Mouse (Mus musculus) layer of hippocampus, adult 2 months (tissue): ENCODE data around the gene Ctnna2. TPM values are rescaled to one million over a fixed set of nuclear protein-coding genes. Genes with fewer than 3 reads are reported as not detected.

Source experiments
- DNase-seq, 2 experiments: peaks; one replicate each; pipeline ENCODE4 v3.0.0; 2022; ENCODE audit warnings: low spot score in 2 of 2
- H3K27ac ChIP-seq: fragments of 200-600 bp; 2 replicates; pipeline ENCODE4 v1.8.1; 2022
- H3K4me3 ChIP-seq: fragments of 200-600 bp; 2 replicates; pipeline ENCODE4 v1.8.1; 2022; ENCODE audit warnings: mild to moderate bottlenecking
- CTCF ChIP-seq: fragments of 200-600 bp; conservative IDR thresholded peaks from 2 replicates; pipeline ENCODE4 v1.8.1; 2022; ENCODE audit warnings: antibody characterized with exemption, mild to moderate bottlenecking, moderate library complexity
- total RNA-seq, 2 experiments: library from RNA; stranded (reverse); gene quantifications; 2 replicates each; pipeline ENCODE4 v1.2.3; 2021

Ctnna2 gene
- total RNA-seq, 2 experiments from 2014 or later = 91.4 to 91.7 TPM

- DNase-seq = no peak
- no peak for TF ChIP-seq CTCF
- no peak overlapping the region for H3K4me3 ChIP-seq
- H3K27ac ChIP-seq = no peak overlapping the region
These were observed 1005.2 kb downstream of the Ctnna2 start for GRCm38 (mm10) chr6:76974297-76974696.

- Histone ChIP-seq H3K27ac (peak overlapping the region; percentile 28; the same call in 1 of the 2 replicates), H3K4me3 (no peak overlapping the region)
- TF ChIP-seq CTCF = no peak
- no peak for DNase-seq
These were observed 1014.5 kb downstream of the Ctnna2 start for GRCm38 (mm10) chr6:76964998-76965432.

GRCm38 (mm10) chr6:76908086-76908485, 1071.4 kb downstream of the Ctnna2 start:
- no peak overlapping the region for H3K27ac ChIP-seq
- no peak overlapping the region for H3K4me3 ChIP-seq
- no peak for TF ChIP-seq CTCF
- DNase-seq = no peak

GRCm38 (mm10) chr6:76897156-76897555, 1082.3 kb downstream of the Ctnna2 start:
- TF ChIP-seq CTCF = no peak
- no peak for DNase-seq
- H3K4me3 ChIP-seq = no peak overlapping the region

More at GRCm38 (mm10) chr6:76897156-76897555, 1082.3 kb downstream of the Ctnna2 start:
- H3K27ac ChIP-seq = no peak overlapping the region
